Mouse (Mus musculus) lung, embryonic 15.5 days (tissue): Measurements from ENCODE around the gene Nkrf. TPM values are rescaled to one million over a fixed set of nuclear protein-coding genes. Genes with fewer than 3 reads are reported as not detected.
A peak's percentile ranks its signal among the peaks of the same experiment; 100 is the strongest.
"Not testable (repeated sequence)": the region's sequence is repeated elsewhere in the genome, so short reads cannot be mapped to it uniquely, and the experiment has no call there.

Experiments used
- ATAC-seq: fragments of 200-750 bp; cut with Nextera tagmentation; 2 replicates; pipeline ENCODE4 v1.8.0; 2017; ENCODE audit warnings: moderate number of reproducible peaks, borderline replicate concordance; ENCODE audit not compliant: low FRiP score, low TSS enrichment; ENCODE audit errors: extremely low read depth
- H3K27ac ChIP-seq: fragments of 300-500 bp; sonication (generic); 2 replicates; pipeline ENCODE4 v1.5.1; 2015; ENCODE audit warnings: moderate library complexity, mild to moderate bottlenecking, inconsistent platforms
- H3K27me3 ChIP-seq: fragments of 300-500 bp; sonication (generic); 2 replicates; pipeline ENCODE4 v1.6.1; 2015; ENCODE audit warnings: inconsistent platforms
- H3K36me3 ChIP-seq: fragments of 300-500 bp; sonication (generic); 2 replicates; pipeline ENCODE4 v1.6.1; 2015; ENCODE audit warnings: inconsistent platforms
- H3K4me1 ChIP-seq: fragments of 300-500 bp; sonication (generic); 2 replicates; pipeline ENCODE4 v1.6.1; 2015; ENCODE audit warnings: inconsistent platforms
- H3K4me2 ChIP-seq: fragments of 300-500 bp; sonication (generic); 2 replicates; pipeline ENCODE4 v1.6.1; 2015; ENCODE audit warnings: inconsistent platforms, mild to moderate bottlenecking, moderate library complexity
- H3K4me3 ChIP-seq: fragments of 300-500 bp; sonication (generic); 2 replicates; pipeline ENCODE4 v1.5.1; 2015; ENCODE audit warnings: mild to moderate bottlenecking, inconsistent platforms
- H3K9ac ChIP-seq: fragments of 300-500 bp; sonication (generic); 2 replicates; pipeline ENCODE4 v1.6.1; 2015; ENCODE audit warnings: inconsistent platforms
- H3K9me3 ChIP-seq: fragments of 300-500 bp; sonication (generic); 2 replicates; pipeline ENCODE4 v1.6.1; 2016; ENCODE audit warnings: inconsistent platforms
- WGBS: fragments of 180-500 bp; shearing (Covaris S2); methylation state at CpG from one replicate; pipeline ENCODE4 v1.1.7; 2015; 5-methylcytosine and 5-hydroxymethylcytosine counted together
- polyA plus RNA-seq: library from polyadenylated mRNA; unstranded; fragments of >200 nt; fragmentation: Nextera tagmentation; extraction: Ambion mirVana; gene quantifications from 2 replicates; pipeline ENCODE4 v1.2.1, GENCODE M21; 2015

The Nkrf gene
- polyA plus RNA-seq, 1 experiment from 2014 or later = 1.5 TPM

- peak overlapping the region; percentile 74 for H3K4me2 ChIP-seq
- H3K27me3 ChIP-seq = no peaks in the 10 kb centered on the region
- no peaks in the 10 kb centered on the region for H3K36me3 ChIP-seq
- H3K9ac ChIP-seq = peak overlapping the region; percentile 54
- 18% methylated on average over 30 of the region's 32 CpGs for WGBS
- H3K4me1 ChIP-seq = 0 out of 2 replicates have a peak, but pooled peaks cover 6% of the 10 kb centered on the region
- peak overlapping the region; percentile 44 for H3K27ac ChIP-seq
- peak overlapping the region; percentile 55 for H3K4me3 ChIP-seq
- ATAC-seq = peak; percentile 91
- no peaks in the 10 kb centered on the region for H3K9me3 ChIP-seq
Observed at GRCm38 (mm10) chrX:36903115-36903768, 543 bp upstream of the Nkrf start.

GRCm38 (mm10) chrX:36901655-36902054 is 1.0 kb downstream of the Nkrf start:
- no peaks in the 10 kb centered on the region for H3K36me3 ChIP-seq
- no peaks in the 10 kb centered on the region for H3K27me3 ChIP-seq
- 0 out of 2 replicates have a peak, but pooled peaks cover 6% of the 10 kb centered on the region for H3K4me1 ChIP-seq
- H3K9ac ChIP-seq = no peak overlapping the region
- H3K27ac ChIP-seq = no peak overlapping the region
- peak overlapping the region; percentile 74 for H3K4me2 ChIP-seq
- ATAC-seq = no peak
- no peaks in the 10 kb centered on the region for H3K9me3 ChIP-seq
- WGBS = 27% methylated on average over 3 of the region's 3 CpGs
- H3K4me3 ChIP-seq = peak overlapping the region; percentile 55

- WGBS = 15% methylated on average over 1 of the region's 1 CpGs
- not testable (repeated sequence) for H3K9me3 ChIP-seq
Observed at GRCm38 (mm10) chrX:36898931-36899330, 3.8 kb downstream of the Nkrf start.

GRCm38 (mm10) chrX:36884719-36885118 is 18.0 kb downstream of the Nkrf start:
- Histone ChIP-seq H3K4me1 (no peaks in the 10 kb centered on the region), H3K4me3 (no peak overlapping the region), H3K4me2 (no peak overlapping the region), H3K9me3 (no peaks in the 10 kb centered on the region), H3K9ac (no peak overlapping the region), H3K27ac (no peak overlapping the region), H3K27me3 (no peaks in the 10 kb centered on the region), H3K36me3 (no peaks in the 10 kb centered on the region)
- no peak for ATAC-seq
- 92% methylated on average over 1 of the region's 1 CpGs for WGBS

More at GRCm38 (mm10) chrX:36898931-36899330, 3.8 kb downstream of the Nkrf start:
- H3K4me1 ChIP-seq, H3K4me3 ChIP-seq, H3K27me3 ChIP-seq, H3K27ac ChIP-seq, ATAC-seq, H3K4me2 ChIP-seq, H3K9ac ChIP-seq, H3K36me3 ChIP-seq: not testable (repeated sequence)

- peak overlapping the region; percentile 70 for H3K4me3 ChIP-seq
- no peaks in the 10 kb centered on the region for H3K9me3 ChIP-seq
- no peaks in the 10 kb centered on the region for H3K36me3 ChIP-seq
- H3K4me2 ChIP-seq = peak overlapping the region; percentile 62
- WGBS = 20% methylated on average over 28 of the region's 36 CpGs
- H3K27me3 ChIP-seq = no peaks in the 10 kb centered on the region
- peak; percentile 47 for ATAC-seq
- H3K9ac ChIP-seq = peak overlapping the region; percentile 69
- peak overlapping the region; percentile 69 for H3K27ac ChIP-seq
- H3K4me1 ChIP-seq = no peaks in the 10 kb centered on the region
Observed at GRCm38 (mm10) chrX:36874704-36875128, 28.0 kb downstream of the Nkrf start.

GRCm38 (mm10) chrX:36874178-36874696 is 28.5 kb downstream of the Nkrf start:
- Histone ChIP-seq H3K36me3 (no peaks in the 10 kb centered on the region), H3K27ac (peak overlapping the region; percentile 69), H3K27me3 (no peaks in the 10 kb centered on the region), H3K4me1 (no peaks in the 10 kb centered on the region), H3K9me3 (no peaks in the 10 kb centered on the region), H3K9ac (peak overlapping the region; percentile 69), H3K4me2 (peak overlapping the region; percentile 62), H3K4me3 (peak overlapping the region; percentile 70)
- ATAC-seq = peak; percentile 96
- WGBS = 9% methylated on average over 57 of the region's 57 CpGs

GRCm38 (mm10) chrX:36873765-36874164 is 28.9 kb downstream of the Nkrf start, which contains the start of the genes Ube2a and C330007P06Rik:
Gene Ube2a (plus strand): TSS chrX:36873900.
Gene C330007P06Rik (minus strand): TSS chrX:36874111.
- no peaks in the 10 kb centered on the region for H3K27me3 ChIP-seq
- H3K4me1 ChIP-seq = no peaks in the 10 kb centered on the region
- H3K9ac ChIP-seq = peak within 1 kb of the TSS; percentile 69
- no peaks in the 10 kb centered on the region for H3K36me3 ChIP-seq
- 18% methylated on average over 8 of the region's 8 CpGs for WGBS
- H3K27ac ChIP-seq = peak within 1 kb of the TSS; percentile 69
- H3K4me3 ChIP-seq = peak within 1 kb of the TSS; percentile 70
- ATAC-seq = peak; percentile 46; the same call in 1 of the 2 replicates
- peak within 1 kb of the TSS; percentile 62 for H3K4me2 ChIP-seq
- H3K9me3 ChIP-seq = no peaks in the 10 kb centered on the region

- ATAC-seq = no peak
- no peaks in the 10 kb centered on the region for H3K4me1 ChIP-seq
- no peak overlapping the region for H3K4me2 ChIP-seq
- H3K9ac ChIP-seq = no peak overlapping the region
- H3K4me3 ChIP-seq = no peak overlapping the region
- H3K27me3 ChIP-seq = no peaks in the 10 kb centered on the region
- WGBS = 70% methylated on average over 3 of the region's 3 CpGs
- H3K36me3 ChIP-seq = no peaks in the 10 kb centered on the region
- no peak overlapping the region for H3K27ac ChIP-seq
- no peaks in the 10 kb centered on the region for H3K9me3 ChIP-seq
Observed at GRCm38 (mm10) chrX:36870372-36870771, 32.3 kb downstream of the Nkrf start.

- Histone ChIP-seq H3K36me3 (no peaks in the 10 kb centered on the region), H3K27me3 (no peaks in the 10 kb centered on the region), H3K9me3 (no peaks in the 10 kb centered on the region), H3K4me2 (peak overlapping the region; percentile 41), H3K4me3 (peak overlapping the region; percentile 47), H3K27ac (no peak overlapping the region), H3K9ac (no peak overlapping the region), H3K4me1 (peaks cover 6% of the 10 kb centered on the region; the same call in 1 of the 2 replicates)
- 50% methylated on average over 8 of the region's 8 CpGs for WGBS
- no peak for ATAC-seq
Observed at GRCm38 (mm10) chrX:36864609-36865328, 37.9 kb downstream of the Nkrf start.

- Histone ChIP-seq H3K4me1 (peaks cover 6% of the 10 kb centered on the region; the same call in 1 of the 2 replicates), H3K9ac (peak overlapping the region; percentile 43), H3K9me3 (no peaks in the 10 kb centered on the region), H3K27me3 (no peaks in the 10 kb centered on the region), H3K4me3 (peak overlapping the region; percentile 47), H3K36me3 (no peaks in the 10 kb centered on the region), H3K4me2 (peak overlapping the region; percentile 47), H3K27ac (no peak overlapping the region)
- WGBS = 11% methylated on average over 39 of the region's 44 CpGs
- ATAC-seq = peak; percentile 80
Observed at GRCm38 (mm10) chrX:36863766-36864608, 38.7 kb downstream of the Nkrf start.

GRCm38 (mm10) chrX:36852631-36853030 is 50.1 kb downstream of the Nkrf start:
- no peaks in the 10 kb centered on the region for H3K4me1 ChIP-seq
- H3K9ac ChIP-seq = no peak overlapping the region
- 61% methylated on average over 8 of the region's 8 CpGs for WGBS
- H3K36me3 ChIP-seq = no peaks in the 10 kb centered on the region
- ATAC-seq = no peak
- H3K27ac ChIP-seq = peak overlapping the region; percentile 19
- no peaks in the 10 kb centered on the region for H3K27me3 ChIP-seq
- H3K4me2 ChIP-seq = no peak overlapping the region
- no peaks in the 10 kb centered on the region for H3K9me3 ChIP-seq
- no peak overlapping the region for H3K4me3 ChIP-seq
